Mouse (Mus musculus) limb, embryonic 10.5 days (tissue): ENCODE measurements at regions not wholly inside any gene's neighbourhood (a gene's known extent, or its start where the extent isn't known, plus 50 kb on each side); places are given as distances from the start of the nearest gene placed in this dataset.
A peak's percentile ranks its signal among the peaks of the same experiment; 100 is the strongest.

Experiments
- DNase-seq: peaks from one replicate; pipeline ENCODE4 v3.0.0-alpha.2; 2017; ENCODE audit warnings: low spot score
- H3K27ac ChIP-seq: fragments of 300-500 bp; sonication (generic); 2 replicates; pipeline ENCODE4 v1.5.1; 2016; ENCODE audit warnings: mild to moderate bottlenecking
- H3K27me3 ChIP-seq: fragments of 300-500 bp; sonication (generic); 2 replicates; pipeline ENCODE4 v1.6.1; 2016; ENCODE audit warnings: low read depth, mild to moderate bottlenecking; ENCODE audit not compliant: poor library complexity, severe bottlenecking
- H3K36me3 ChIP-seq: fragments of 300-500 bp; sonication (generic); 2 replicates; pipeline ENCODE4 v1.6.1; 2016; ENCODE audit warnings: mild to moderate bottlenecking, moderate library complexity
- H3K4me1 ChIP-seq: fragments of 300-500 bp; sonication (generic); 2 replicates; pipeline ENCODE4 v1.6.1; 2016
- H3K4me3 ChIP-seq: fragments of 300-500 bp; sonication (generic); 2 replicates; pipeline ENCODE4 v1.5.1; 2016; ENCODE audit warnings: mild to moderate bottlenecking, moderate library complexity
- H3K9me3 ChIP-seq: fragments of 300-500 bp; sonication (generic); replicated peaks from 2 replicates; pipeline ENCODE4 v1.6.1; 2016; ENCODE audit warnings: mild to moderate bottlenecking
- WGBS: fragments of 180-500 bp; shearing (Covaris S2); methylation state at CpG from one replicate; pipeline ENCODE4 v1.1.7; 2016; 5-methylcytosine and 5-hydroxymethylcytosine counted together

- Histone ChIP-seq H3K36me3 (no peaks in the 10 kb centered on the region), H3K27me3 (no peaks in the 10 kb centered on the region), H3K9me3 (no peaks in the 10 kb centered on the region), H3K4me3 (no peak overlapping the region), H3K27ac (no peak overlapping the region), H3K4me1 (no peaks in the 10 kb centered on the region)
- no peak for DNase-seq
Observed at GRCm38 (mm10) chr1:105206216-105206615, 150.3 kb downstream of the Rnf152 start.

- DNase-seq, result no peak
- H3K27ac ChIP-seq, result no peak overlapping the region
- H3K4me3 ChIP-seq, result no peak overlapping the region
- no peaks in the 10 kb centered on the region for H3K27me3 ChIP-seq
- H3K4me1 ChIP-seq, result no peaks in the 10 kb centered on the region
- H3K36me3 ChIP-seq, result no peaks in the 10 kb centered on the region
- H3K9me3 ChIP-seq, result no peaks in the 10 kb centered on the region
- 87% methylated on average over 3 of the region's 3 CpGs for WGBS
Observed at GRCm38 (mm10) chr1:105199305-105199704, 157.2 kb downstream of the Rnf152 start.

GRCm38 (mm10) chr1:105191126-105191525, 165.4 kb downstream of the Rnf152 start:
- Histone ChIP-seq H3K36me3 (no peaks in the 10 kb centered on the region), H3K4me3 (no peak overlapping the region), H3K27ac (no peak overlapping the region), H3K9me3 (no peaks in the 10 kb centered on the region), H3K27me3 (no peaks in the 10 kb centered on the region), H3K4me1 (no peaks in the 10 kb centered on the region)
- 91% methylated on average over 3 of the region's 3 CpGs for WGBS
- DNase-seq, result no peak

- H3K36me3 ChIP-seq, result no peaks in the 10 kb centered on the region
- H3K27ac ChIP-seq, result no peak overlapping the region
- no peak for DNase-seq
- H3K9me3 ChIP-seq, result no peaks in the 10 kb centered on the region
- no peaks in the 10 kb centered on the region for H3K27me3 ChIP-seq
- no peak overlapping the region for H3K4me3 ChIP-seq
- H3K4me1 ChIP-seq, result no peaks in the 10 kb centered on the region
Observed at GRCm38 (mm10) chr1:105188920-105189266, 167.6 kb downstream of the Rnf152 start.

GRCm38 (mm10) chr1:105188210-105188919, 168.1 kb downstream of the Rnf152 start:
- H3K4me1 ChIP-seq, result no peaks in the 10 kb centered on the region
- no peak overlapping the region for H3K27ac ChIP-seq
- DNase-seq, result no peak
- 74% methylated on average over 3 of the region's 3 CpGs for WGBS
- no peak overlapping the region for H3K4me3 ChIP-seq
- H3K27me3 ChIP-seq, result no peaks in the 10 kb centered on the region
- H3K9me3 ChIP-seq, result no peaks in the 10 kb centered on the region
- H3K36me3 ChIP-seq, result no peaks in the 10 kb centered on the region

- no peaks in the 10 kb centered on the region for H3K9me3 ChIP-seq
- 86% methylated on average over 3 of the region's 3 CpGs for WGBS
Observed at GRCm38 (mm10) chr1:105184470-105184869, 172.0 kb downstream of the Rnf152 start.

GRCm38 (mm10) chr1:105179371-105179823, 177.1 kb downstream of the Rnf152 start:
- Histone ChIP-seq H3K36me3 (no peaks in the 10 kb centered on the region), H3K9me3 (no peaks in the 10 kb centered on the region), H3K27me3 (no peaks in the 10 kb centered on the region), H3K27ac (no peak overlapping the region), H3K4me1 (peaks cover 42% of the 10 kb centered on the region), H3K4me3 (no peak overlapping the region)
- WGBS, result 81% methylated on average over 3 of the region's 3 CpGs
- no peak for DNase-seq

More at GRCm38 (mm10) chr1:105184470-105184869, 172.0 kb downstream of the Rnf152 start:
- DNase-seq, result no peak
- no peak overlapping the region for H3K4me3 ChIP-seq
- H3K27me3 ChIP-seq, result no peaks in the 10 kb centered on the region
- no peak overlapping the region for H3K27ac ChIP-seq
- peaks cover 7% of the 10 kb centered on the region for H3K4me1 ChIP-seq
- H3K36me3 ChIP-seq, result no peaks in the 10 kb centered on the region

GRCm38 (mm10) chr1:105178773-105179172, 177.7 kb downstream of the Rnf152 start:
- Histone ChIP-seq H3K27me3 (no peaks in the 10 kb centered on the region), H3K4me3 (no peak overlapping the region), H3K9me3 (no peaks in the 10 kb centered on the region), H3K27ac (peak overlapping the region; percentile 58), H3K36me3 (no peaks in the 10 kb centered on the region), H3K4me1 (peaks cover 42% of the 10 kb centered on the region)
- WGBS, result 53% methylated on average over 6 of the region's 6 CpGs
- DNase-seq, result no peak

- 74% methylated on average over 2 of the region's 2 CpGs for WGBS
- Histone ChIP-seq H3K27ac (peak overlapping the region; percentile 58), H3K9me3 (no peaks in the 10 kb centered on the region)
Observed at GRCm38 (mm10) chr1:105177938-105178337, 178.6 kb downstream of the Rnf152 start.

GRCm38 (mm10) chr1:105177015-105177762, 179.3 kb downstream of the Rnf152 start:
- no peak overlapping the region for H3K27ac ChIP-seq
- no peak for DNase-seq
- H3K4me1 ChIP-seq, result peaks cover 49% of the 10 kb centered on the region
- H3K36me3 ChIP-seq, result no peaks in the 10 kb centered on the region
- H3K4me3 ChIP-seq, result no peak overlapping the region
- H3K27me3 ChIP-seq, result no peaks in the 10 kb centered on the region
- WGBS, result 91% methylated on average over 10 of the region's 10 CpGs
- no peaks in the 10 kb centered on the region for H3K9me3 ChIP-seq

More at GRCm38 (mm10) chr1:105177938-105178337, 178.6 kb downstream of the Rnf152 start:
- Histone ChIP-seq H3K4me1 (peaks cover 42% of the 10 kb centered on the region), H3K27me3 (no peaks in the 10 kb centered on the region), H3K4me3 (no peak overlapping the region), H3K36me3 (no peaks in the 10 kb centered on the region)
- DNase-seq, result no peak

GRCm38 (mm10) chr1:105170979-105171378, 185.5 kb downstream of the Rnf152 start:
- no peak for DNase-seq
- Histone ChIP-seq H3K27me3 (no peaks in the 10 kb centered on the region), H3K4me3 (no peak overlapping the region), H3K36me3 (no peaks in the 10 kb centered on the region), H3K27ac (no peak overlapping the region), H3K9me3 (no peaks in the 10 kb centered on the region), H3K4me1 (peaks cover 13% of the 10 kb centered on the region; the same call in 1 of the 2 replicates)
- 91% methylated on average over 1 of the region's 1 CpGs for WGBS

- H3K4me3 ChIP-seq, result no peak overlapping the region
- no peaks in the 10 kb centered on the region for H3K36me3 ChIP-seq
- peaks cover 8% of the 10 kb centered on the region; the same call in 1 of the 2 replicates for H3K4me1 ChIP-seq
- DNase-seq, result no peak
- H3K27ac ChIP-seq, result no peak overlapping the region
- H3K27me3 ChIP-seq, result no peaks in the 10 kb centered on the region
- H3K9me3 ChIP-seq, result no peaks in the 10 kb centered on the region
- WGBS, result 92% methylated on average over 4 of the region's 4 CpGs
Observed at GRCm38 (mm10) chr1:105170114-105170506, 186.4 kb downstream of the Rnf152 start.

- 84% methylated on average over 1 of the region's 1 CpGs for WGBS
- DNase-seq, result no peak
- Histone ChIP-seq H3K4me1 (peaks cover 8% of the 10 kb centered on the region; the same call in 1 of the 2 replicates), H3K36me3 (no peaks in the 10 kb centered on the region), H3K9me3 (no peaks in the 10 kb centered on the region), H3K27me3 (no peaks in the 10 kb centered on the region), H3K27ac (no peak overlapping the region), H3K4me3 (no peak overlapping the region)
Observed at GRCm38 (mm10) chr1:105169455-105170113, 186.9 kb downstream of the Rnf152 start.
